Mouse (Mus musculus): ENCODE data around the gene Snrnp25. TPM values are rescaled to one million over a fixed set of nuclear protein-coding genes. Genes with fewer than 3 reads are reported as not detected.
A peak's percentile ranks its signal among the peaks of the same experiment; 100 is the strongest.
"Not testable (repeated sequence)": the region's sequence is repeated elsewhere in the genome, so short reads cannot be mapped to it uniquely, and the experiment has no call there.

The Snrnp25 gene
- polyA plus RNA-seq, 1 experiment, result 54.0 TPM

DNA sequence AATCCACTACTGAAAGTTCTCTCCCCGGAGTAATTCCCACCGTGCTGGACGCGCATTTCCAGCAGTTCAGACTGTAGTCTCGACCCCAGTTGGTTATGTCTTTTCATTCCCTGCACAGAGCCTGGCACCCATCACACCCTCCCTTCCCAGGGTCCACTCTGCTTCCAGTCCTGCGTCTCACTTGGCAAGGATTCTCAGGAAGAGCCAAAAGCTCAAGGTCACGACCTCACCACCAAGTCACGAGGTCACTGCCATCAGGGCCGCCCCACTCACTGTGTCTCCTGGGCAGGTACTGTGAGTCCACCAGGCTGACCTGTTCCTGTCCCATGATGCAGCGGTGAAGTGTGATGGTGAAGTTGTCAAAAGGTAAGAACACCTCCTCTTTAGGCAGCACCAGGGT, 11.1 kb upstream of the Snrnp25 start:
- no peak for DNase-seq (ENCODE audit: extremely low spot score in 1 of 2, low spot score in 1 of 2)

DNA sequence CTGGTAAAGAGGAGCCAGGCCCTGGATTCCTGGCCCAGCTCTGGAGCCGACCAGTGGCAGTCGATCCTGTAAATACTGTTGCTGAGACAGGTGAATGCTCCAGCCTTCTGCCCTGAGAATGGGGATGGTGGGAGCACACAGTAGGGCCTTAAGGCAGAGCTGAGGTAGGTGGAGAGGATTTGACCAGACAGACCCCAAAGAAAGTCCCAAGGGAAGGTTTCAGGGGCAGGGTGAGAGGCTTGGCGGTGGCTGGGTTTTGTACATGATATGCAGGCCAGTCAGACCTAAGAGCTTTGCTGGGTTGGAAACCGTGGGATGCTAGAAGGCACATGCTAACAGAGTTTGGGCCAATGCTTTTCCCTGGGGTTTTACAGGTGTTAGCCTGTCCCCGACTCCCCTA, 10.6 kb upstream of the Snrnp25 start:
- no peak for DNase-seq (ENCODE audit: extremely low spot score in 1 of 2, low spot score in 1 of 2)

DNA sequence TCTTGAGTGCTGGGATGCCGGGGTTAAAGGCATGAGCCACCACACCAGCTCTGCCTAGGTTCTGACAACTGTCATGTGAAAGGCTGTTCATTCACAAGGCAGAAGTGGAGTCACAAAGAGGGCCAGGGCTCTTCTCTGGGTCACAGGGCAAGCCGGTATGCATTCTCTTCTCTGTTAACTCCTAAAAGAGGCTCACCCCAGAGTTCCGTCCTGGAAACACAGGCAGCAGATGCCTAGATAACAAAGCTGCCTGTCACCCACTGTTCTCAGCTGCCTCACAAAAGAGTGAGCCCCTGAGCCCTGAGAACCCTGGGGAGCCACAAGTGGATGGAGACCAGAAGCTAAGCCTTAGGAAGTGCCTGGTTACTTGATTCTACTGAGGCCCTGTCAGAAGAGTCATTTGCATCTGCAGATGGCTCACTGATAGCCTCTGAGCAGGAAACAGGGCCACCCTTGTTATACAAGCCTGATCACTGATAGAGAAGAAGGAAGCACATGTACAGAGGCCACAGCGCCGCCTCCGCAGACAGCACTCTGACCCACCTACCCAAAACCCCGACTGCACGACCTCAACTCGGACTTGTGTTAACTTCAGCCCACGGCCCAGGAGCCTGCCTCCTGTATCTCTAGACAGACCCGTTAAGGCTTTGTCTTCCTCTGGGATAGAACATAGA, 9.2 kb upstream of the Snrnp25 start:
- no peak for DNase-seq (ENCODE audit: extremely low spot score in 1 of 2, low spot score in 1 of 2)

DNA sequence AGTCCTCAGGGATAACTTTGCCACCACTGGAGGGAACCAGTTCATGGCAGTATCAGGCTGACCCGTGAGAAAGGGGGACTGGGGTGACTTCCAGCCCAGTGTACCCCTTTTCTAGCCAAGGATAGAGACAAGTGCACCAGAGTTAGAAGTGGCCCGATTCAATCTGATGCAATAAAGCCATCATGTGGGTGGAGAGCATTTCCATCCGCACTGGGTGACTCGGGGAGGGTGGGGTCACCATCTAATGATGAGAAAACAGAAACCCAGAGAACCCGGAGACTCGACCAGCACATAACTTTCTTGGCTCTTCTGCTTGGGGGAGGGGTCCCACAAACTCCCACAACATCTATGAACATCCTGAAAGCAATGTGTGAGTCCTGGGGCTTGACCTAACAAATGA, 8.5 kb upstream of the Snrnp25 start:
- no peak for DNase-seq (ENCODE audit: extremely low spot score in 1 of 2, low spot score in 1 of 2)

DNA sequence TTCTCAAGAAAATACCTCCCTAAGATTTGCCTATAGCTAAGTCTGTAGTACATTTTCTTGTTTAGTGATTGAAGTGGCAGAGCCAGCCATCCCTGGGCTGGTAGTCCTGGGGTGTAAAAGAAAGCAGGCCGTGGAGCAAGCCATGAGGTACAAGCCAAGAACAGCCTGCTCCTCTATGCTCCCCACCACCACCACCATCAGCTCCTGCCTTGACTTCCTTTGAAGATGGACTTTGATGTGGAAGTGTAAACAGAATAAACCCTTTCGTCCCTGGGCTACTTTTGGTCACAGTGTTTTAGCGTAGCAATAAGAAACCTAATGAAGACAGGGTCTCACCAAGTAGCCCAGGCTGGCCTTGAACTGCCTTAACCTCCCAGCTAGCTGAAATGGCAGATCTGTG, 7.4 kb upstream of the Snrnp25 start:
- no peak for DNase-seq (ENCODE audit: extremely low spot score in 1 of 2, low spot score in 1 of 2)

DNA sequence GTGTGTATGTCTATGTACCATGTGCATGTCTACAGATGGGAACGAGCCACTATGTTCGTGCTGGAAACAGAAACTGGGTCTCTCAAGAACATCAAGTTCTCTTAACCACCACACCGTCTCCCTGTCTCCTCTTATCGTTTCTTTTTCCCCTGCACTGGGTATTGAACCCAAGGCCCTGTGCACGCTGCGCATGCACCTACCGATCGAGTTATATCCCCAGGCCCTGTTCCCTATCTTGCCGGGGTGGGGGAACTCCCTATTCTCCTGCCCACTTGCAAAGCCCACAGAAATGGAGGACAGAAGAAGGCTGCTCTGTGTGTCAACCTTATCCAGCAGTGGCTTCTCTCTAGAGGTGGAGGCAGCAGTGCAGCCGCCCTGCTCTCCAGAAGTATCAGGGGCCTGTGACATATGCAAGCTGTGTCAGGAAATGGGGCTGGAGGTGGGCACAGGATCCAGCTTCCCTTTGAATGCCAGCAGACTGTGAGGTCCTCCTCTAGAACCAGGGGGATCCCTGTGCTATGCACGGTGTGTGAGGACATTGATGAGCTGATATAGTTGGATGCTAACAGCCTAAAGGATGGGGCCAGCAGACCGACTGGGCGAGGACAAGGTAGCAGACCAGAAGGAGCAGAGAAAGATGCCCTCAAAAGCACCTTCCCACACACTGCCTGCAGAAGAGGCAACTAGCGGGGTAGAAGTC, 6.8 kb upstream of the Snrnp25 start:
- DNase-seq (ENCODE audit: extremely low spot score in 1 of 2, low spot score in 1 of 2), result no peak

DNA sequence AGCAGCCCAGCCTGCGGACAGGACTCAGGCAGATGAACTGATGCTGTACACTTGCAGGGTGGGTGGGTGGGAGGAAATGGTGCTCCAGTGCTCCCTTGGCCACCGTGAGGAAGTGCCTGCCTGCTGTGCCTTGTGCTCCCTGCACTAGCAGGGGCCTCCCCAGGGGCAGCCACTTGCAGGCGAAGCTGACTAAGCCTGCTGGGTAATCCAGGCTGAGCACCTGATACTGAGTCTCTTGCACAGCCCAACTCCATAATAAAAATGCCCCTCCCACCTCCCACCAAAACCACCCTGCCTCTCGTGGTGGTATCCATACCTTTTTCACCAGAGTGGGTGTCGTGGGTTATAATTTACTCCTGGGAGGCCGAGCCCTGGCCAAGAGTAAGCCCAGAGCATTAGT, 6.0 kb upstream of the Snrnp25 start:
- DNase-seq (ENCODE audit: extremely low spot score in 1 of 2, low spot score in 1 of 2), result no peak

DNA sequence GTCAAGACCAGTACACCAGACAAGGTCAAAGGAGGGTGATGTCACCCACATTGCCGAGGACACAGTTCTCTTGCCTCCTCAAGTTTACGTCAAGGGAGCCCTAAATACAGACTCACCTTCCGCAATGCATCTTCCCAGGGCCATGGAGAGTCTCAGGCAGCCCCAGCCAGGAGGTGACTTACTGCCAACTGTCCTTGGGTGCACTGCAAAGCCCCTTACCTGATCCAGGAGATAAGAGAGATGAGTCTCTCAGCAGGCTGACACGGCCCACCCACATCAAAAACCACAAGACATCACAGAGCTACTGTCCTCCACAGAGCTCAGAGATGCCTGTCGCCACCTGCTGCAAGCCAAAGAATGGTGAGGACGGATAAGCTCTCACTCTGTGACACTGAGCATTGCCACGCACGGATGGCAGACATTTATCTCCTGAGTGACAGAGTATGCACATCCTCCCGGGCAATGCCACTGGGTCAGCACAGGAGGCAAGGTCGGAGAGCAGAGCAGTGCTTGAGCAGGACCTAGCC, 5.1 kb upstream of the Snrnp25 start, which contains the start of gene Il9r:
TSS of gene Il9r (minus strand) at position 205 of the 527 bp plus-strand sequence.
- no peak for DNase-seq (ENCODE audit: extremely low spot score in 1 of 2, low spot score in 1 of 2)

DNA sequence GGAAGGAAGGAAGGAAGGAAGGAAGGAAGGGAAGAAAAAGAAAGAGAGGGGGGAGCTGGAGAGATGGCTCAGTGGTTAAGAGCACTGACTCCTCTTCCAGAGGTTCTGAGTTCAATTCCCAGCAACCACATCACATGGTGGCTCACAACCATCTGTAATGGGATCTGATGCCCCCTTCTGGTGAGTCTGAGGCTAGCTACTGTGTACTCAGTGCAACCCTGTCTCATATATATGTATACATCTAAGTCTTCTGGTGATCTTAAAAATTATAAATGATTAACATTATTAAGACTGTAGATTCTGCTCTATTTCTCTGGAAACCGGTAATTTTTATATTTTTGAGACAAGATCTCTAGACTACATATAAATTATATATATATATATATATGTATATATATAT, 4.2 kb upstream of the Snrnp25 start:
- DNase-seq (ENCODE audit: extremely low spot score in 1 of 2, low spot score in 1 of 2), result not testable (repeated sequence)

DNA sequence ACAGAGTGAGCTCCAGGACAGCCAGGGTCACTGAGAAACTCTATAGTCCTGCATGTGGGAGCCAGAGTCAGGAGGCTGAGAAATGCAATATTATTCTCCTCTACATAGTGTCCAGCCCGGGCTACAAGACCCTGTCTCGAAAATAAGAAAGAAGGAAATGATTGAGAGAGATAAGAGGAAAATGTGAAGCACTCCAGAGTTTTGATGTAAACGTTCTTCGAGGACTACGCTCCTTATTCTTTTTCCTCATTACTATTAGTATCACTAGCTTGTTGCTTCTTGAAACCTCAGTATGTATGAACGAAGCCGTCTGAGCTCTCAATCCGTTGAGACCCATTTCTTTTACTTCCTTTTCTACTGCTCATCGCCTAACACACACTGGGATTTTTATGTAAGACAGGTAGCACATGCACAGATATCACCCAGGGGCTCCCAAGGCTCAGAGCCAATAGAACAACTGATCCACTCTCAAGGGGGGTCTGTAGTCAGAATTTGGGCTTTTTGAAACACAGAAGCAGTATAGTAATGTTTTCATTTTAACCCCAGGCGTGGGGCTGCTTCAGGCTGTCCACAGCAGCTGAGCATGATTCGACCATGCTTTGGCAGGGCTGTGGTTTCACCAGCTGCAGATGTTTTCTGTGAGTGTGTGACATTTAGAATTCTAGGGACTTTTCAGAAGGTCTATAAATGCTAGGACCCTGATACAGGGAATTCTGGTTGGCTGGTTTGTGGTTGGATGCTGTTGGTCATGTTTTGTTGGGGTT, 3.1 kb upstream of the Snrnp25 start:
- DNase-seq (ENCODE audit: extremely low spot score in 1 of 2, low spot score in 1 of 2), result no peak

DNA sequence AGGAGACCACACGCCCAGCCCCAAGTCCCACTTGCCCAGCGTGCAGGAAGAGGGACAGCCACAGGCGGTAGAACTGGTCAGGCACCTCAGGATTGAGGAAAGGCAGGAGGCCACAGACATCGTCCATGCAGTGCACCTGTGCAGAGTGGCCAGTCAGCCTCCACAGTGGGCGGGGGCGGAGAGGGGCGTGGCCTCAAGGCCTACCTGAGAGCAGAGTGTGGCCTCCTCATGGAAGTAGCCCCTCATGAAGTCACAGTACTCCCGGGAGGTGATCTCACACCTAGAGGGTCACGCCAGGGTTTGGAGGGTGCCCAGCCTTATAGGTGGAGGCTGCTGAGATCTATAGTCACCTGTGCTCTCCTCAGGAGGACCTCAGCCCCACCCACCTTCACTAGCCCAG, 5.4 kb downstream of the Snrnp25 start:
- DNase-seq (ENCODE audit: extremely low spot score in 1 of 2, low spot score in 1 of 2), result no peak

DNA sequence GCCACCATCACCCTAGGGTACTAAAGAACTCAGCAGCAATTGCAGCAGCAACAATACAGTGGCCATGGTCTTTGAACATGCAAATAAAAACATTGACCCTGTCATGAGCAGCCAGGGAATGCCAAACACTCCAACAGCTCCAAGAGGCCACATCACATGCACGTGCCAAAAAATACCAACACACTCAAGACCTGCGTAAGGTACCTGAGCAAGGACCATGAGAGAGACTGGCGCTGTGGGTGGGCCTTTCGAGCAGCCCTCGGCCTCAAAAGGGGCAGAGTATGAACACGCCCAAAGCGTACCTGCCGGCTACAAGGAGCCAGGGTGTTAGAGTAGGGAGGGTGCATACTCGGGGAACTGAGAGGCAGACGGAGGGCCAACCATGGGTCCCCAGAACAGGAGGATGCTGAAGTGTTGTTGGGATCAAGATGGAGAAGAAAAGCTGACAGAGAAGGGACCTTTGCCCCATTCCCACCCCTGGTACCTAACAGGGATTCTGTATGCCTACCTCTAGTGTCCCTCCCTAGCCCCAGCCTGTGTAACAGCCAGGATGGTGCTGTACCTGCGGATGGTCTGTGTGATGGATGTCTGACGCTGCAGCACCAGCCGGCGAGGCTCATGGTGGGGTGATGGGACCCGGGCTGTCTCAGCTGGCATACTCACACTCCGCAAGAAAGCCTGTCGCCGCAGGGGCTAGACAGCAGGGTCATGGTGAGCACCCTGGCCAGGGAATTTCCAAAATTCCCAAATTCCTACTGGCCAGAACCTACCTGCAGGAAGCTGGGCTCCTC, 10.4 kb downstream of the Snrnp25 start:
- DNase-seq (ENCODE audit: extremely low spot score in 1 of 2, low spot score in 1 of 2), result no peak

DNA sequence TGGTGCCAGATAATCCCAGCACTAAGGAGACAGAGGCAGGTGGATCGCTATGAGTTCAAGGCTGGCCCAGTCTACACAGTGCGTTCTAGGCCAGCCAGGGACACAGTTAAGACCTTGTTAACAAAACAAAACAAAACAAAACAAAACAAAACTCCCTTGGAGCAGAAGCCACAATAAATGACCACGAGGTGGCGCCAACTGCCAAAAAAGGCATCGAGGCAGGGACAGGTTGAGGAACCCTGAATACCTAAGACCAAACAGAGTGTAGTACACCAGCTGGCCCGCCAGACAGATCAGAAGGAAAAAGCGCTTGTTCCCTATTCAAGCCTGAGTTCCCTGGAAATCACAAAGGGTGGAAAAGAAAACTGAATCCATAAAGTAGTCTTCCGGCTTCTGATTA, 11.6 kb downstream of the Snrnp25 start:
- peak in 1 of 2 experiments; percentile 85 for DNase-seq (ENCODE audit: extremely low spot score in 1 of 2, low spot score in 1 of 2)

DNA sequence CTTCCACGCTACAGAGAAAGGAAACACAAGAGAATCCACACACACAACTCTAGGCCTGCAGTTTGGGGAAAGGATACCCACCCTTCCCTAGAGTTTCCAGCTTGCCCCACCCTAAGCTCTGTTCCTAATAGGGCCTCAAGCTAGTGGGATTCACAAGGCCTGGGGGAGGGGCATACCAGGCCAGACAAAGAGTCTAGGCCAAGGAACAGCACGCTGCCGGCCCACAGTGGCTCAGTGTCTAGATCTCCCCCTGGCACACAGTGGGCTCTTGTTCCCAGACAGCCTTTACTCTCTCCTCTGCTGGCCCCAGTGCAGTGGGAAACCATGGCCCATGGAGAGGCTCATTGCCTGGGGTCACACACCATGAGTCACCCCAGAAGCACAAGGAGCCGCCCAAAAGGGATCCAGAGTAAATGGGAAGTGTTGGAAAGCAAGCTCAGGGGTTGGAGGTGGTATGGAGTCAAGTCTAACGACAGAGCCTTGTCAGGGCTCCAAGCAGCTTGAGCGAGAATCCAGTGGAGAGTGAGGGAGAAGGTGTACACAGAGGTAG, 13.4 kb downstream of the Snrnp25 start:
- no peak for DNase-seq (ENCODE audit: extremely low spot score in 1 of 2, low spot score in 1 of 2)

DNA sequence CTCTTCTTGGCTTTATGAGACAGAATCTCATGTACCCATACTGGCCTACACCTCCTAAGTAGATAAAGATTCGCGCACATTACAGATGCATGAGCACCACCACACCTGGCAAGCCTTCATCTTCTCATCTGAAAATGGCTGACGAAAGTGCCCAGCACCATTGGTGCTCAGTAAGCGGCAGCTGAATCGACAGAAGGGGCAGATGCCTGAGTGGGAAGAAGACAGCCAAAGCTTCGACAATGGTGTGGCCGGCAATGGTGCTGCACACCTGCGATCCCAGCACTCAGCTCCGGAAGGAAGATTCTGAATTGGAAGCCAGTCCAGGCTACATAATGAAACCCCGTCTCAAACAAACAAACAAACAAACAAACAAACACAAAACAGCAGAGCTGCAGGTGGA, 14.1 kb downstream of the Snrnp25 start:
- DNase-seq (ENCODE audit: extremely low spot score in 1 of 2, low spot score in 1 of 2), result no peak

DNA sequence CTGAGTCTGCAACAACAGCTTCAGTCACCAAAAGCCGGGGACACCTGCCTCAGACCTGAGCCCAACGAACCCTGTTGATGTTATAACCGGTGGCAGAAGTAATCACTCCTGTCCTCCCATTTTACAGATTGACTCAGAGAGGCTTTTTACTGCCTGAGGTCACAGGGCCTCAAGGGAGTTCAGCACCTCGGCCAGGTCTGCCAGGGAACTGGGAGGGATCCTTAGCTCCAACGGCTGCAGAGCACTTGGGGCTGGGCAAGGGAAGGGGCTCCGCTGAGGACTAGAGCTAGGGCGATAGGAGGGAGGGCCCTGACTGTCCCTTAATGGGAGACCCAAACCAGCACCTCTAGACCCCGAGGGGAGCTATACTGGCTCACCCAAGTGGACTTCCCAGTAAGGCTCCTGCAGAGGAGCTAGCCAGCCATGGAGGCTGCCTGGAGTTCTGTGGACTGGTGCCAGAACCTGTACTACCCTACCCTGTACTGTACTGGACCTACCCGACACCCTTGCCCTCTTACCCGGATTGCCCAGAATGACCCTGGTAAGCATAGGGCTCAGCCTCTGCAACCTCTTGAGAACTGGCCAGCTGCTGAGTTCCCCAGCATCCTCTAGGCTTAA, 15.5 kb downstream of the Snrnp25 start:
- no peak for DNase-seq (ENCODE audit: extremely low spot score in 1 of 2, low spot score in 1 of 2)

DNA sequence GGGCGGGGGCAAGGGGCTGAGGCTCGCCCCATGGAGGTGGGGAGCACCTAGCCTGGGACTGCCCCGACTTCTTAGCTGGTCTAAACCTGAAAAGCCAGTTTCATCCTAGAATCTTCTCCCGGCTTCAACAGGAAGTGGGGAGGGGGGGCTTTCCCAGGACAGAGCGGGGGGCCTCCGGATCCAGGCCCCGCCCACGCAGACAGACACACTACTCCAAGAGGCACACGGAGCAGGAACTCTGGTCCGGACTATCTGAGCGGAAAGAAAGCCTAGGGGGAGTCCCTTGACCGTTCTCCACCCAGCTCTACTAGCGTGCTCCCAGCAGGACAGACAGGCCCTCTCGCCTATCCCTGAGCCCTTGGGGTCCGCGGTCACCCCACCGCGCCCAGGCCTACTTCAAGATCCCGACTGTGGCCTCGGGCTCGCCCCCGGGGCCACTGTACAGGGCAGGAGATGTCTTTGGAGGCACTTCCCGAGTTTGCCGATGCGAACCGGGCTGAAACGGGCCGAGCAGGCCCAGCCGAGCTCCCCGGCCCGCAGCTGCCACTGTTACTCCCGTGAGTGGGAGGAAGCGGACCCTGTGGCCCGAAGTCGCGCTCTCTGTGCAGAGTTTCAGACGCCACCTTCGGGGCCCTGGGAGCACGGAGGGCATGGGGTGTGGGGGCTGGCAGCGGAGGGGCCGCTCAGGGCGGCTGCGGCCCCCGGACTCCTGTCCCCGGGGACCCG, 16.2 kb downstream of the Snrnp25 start:
- no peak for DNase-seq (ENCODE audit: extremely low spot score in 1 of 2, low spot score in 1 of 2)

DNA sequence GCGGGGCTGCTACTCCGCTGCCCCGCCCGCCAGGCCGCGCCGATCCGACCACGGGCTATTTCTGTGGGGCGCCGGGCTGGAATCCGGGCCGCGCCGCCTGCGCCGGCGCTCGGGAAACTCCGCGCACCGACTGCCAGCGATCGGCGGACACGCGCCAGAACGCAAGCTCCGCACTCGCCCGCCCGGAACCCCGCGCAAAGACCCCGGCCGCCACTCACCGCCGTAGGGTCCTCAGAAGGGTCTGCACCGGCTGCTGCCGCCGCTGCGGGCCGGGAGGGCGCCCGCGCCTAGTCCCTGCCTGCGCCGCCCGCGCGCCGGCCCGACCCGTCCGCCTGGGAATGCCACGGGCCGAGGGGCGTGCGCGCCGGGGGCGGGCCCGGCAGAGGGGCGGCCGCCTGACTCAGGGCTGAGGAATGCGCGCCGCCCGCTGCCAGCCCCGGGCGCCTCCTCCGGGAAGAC, 16.8 kb downstream of the Snrnp25 start, which contains the start of gene Rhbdf1:
TSS of gene Rhbdf1 (minus strand) at position 350 of the 459 bp plus-strand sequence.
- DNase-seq (ENCODE audit: extremely low spot score in 1 of 2, low spot score in 1 of 2), result no peak

DNA sequence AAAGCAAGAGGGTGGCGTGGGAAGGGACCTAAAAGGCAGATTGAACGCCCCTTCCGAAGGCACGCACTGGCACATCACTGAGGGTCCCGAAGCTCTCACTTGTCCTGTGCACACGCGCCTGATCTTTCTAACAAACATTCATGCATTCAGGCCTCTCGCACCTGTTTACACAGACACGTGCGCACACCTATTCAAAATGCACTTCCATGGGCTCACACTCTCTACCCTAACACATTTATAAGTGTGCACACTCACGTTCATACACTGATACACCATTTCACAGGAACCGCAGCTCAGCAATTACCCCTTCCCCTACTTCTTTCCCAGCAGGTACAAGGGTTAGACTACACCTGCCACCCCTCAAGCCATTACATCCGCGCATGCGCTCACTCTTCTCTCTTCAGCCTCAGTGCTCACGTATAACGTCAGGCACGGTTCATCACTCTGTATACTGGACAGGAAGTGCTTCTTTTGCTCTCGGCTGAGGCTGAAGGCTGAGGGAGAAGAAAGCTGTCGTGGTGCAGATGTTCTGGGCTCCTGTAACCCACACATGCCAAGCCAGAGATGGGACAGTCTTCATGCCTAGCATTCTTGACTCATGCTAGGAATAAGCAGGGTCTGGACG, 17.5 kb downstream of the Snrnp25 start:
- no peak for DNase-seq (ENCODE audit: extremely low spot score in 1 of 2, low spot score in 1 of 2)

All from frontal cortex, adult 2 months (tissue).